Mouse (Mus musculus) heart, embryonic 14.5 days (tissue): Measurements from ENCODE around the gene Sec14l3. TPM values are rescaled to one million over a fixed set of nuclear protein-coding genes. Genes with fewer than 3 reads are reported as not detected.
"Not testable (repeated sequence)": the region's sequence is repeated elsewhere in the genome, so short reads cannot be mapped to it uniquely, and the experiment has no call there.

Experiments
- ATAC-seq: fragments of 200-750 bp; cut with Nextera tagmentation; 2 replicates; pipeline ENCODE4 v1.8.0; 2017; ENCODE audit warnings: low read depth, moderate TSS enrichment; ENCODE audit not compliant: insufficient number of reproducible peaks, insufficient read depth, low FRiP score
- H3K27ac ChIP-seq, 2 experiments: fragments of 200-500 bp in 1 of 2; fragments of 300-500 bp in 1 of 2; sonication (generic) in 1 of 2; replicated peaks in 1 of 2; 2 replicates each; pipeline ENCODE4 v1.5.1; 2012 to 2014; ENCODE audit warnings: low read depth in 2 of 2, low read length in 2 of 2, control low read depth in 1 of 2, mild to moderate bottlenecking in 1 of 2, mixed read lengths in 1 of 2; ENCODE audit not compliant: control insufficient read depth in 1 of 2, insufficient read depth in 1 of 2
- H3K27me3 ChIP-seq: fragments of 300-500 bp; sonication (generic); 2 replicates; pipeline ENCODE4 v1.6.1; 2014; ENCODE audit warnings: mild to moderate bottlenecking, low read length, control low read depth; ENCODE audit not compliant: control insufficient read depth, insufficient read depth
- H3K36me3 ChIP-seq: fragments of 300-500 bp; sonication (generic); 2 replicates; pipeline ENCODE4 v1.6.1; 2014; ENCODE audit warnings: mild to moderate bottlenecking, control low read depth, low read length, mixed read lengths; ENCODE audit not compliant: control insufficient read depth, insufficient read depth
- H3K4me1 ChIP-seq, 2 experiments: fragments of 200-500 bp in 1 of 2; fragments of 300-500 bp in 1 of 2; sonication (generic) in 1 of 2; 2 replicates each; pipeline ENCODE4 v1.6.1; 2012 to 2014; ENCODE audit warnings: low read length in 2 of 2, control low read depth in 1 of 2, mixed read lengths in 1 of 2; ENCODE audit not compliant: control insufficient read depth in 2 of 2, insufficient read depth in 2 of 2
- H3K4me2 ChIP-seq: fragments of 300-500 bp; sonication (generic); 2 replicates; pipeline ENCODE4 v1.6.1; 2014; ENCODE audit warnings: mild to moderate bottlenecking, low read length
- H3K4me3 ChIP-seq, 2 experiments: fragments of 200-500 bp in 1 of 2; fragments of 300-500 bp in 1 of 2; sonication (generic) in 1 of 2; 2 replicates each; pipeline ENCODE4 v1.5.1; 2012 to 2014; ENCODE audit warnings: low read length in 2 of 2, mild to moderate bottlenecking in 2 of 2, control low read depth in 1 of 2, low read depth in 1 of 2, moderate library complexity in 1 of 2; ENCODE audit not compliant: control insufficient read depth in 1 of 2, insufficient read depth in 1 of 2
- H3K9ac ChIP-seq: fragments of 300-500 bp; sonication (generic); 2 replicates; pipeline ENCODE4 v1.6.1; 2014; ENCODE audit warnings: mild to moderate bottlenecking, low read length
- H3K9me3 ChIP-seq: fragments of 300-500 bp; sonication (generic); 2 replicates; pipeline ENCODE4 v1.6.1; 2016; ENCODE audit warnings: low read length, control low read depth; ENCODE audit not compliant: control insufficient read depth
- WGBS: fragments of 180-500 bp; shearing (Covaris S2); extraction: QIAGEN DNeasy Blood & Tissue Kit; methylation state at CpG from one replicate; pipeline ENCODE4 v1.1.7; 2014; 5-methylcytosine and 5-hydroxymethylcytosine counted together
- polyA plus RNA-seq: library from polyadenylated mRNA; unstranded; fragments of >200 nt; fragmentation: Nextera tagmentation; extraction: Ambion mirVana; gene quantifications from 2 replicates; pipeline ENCODE4 v1.2.1, GENCODE M21; 2014

Gene Sec14l3
- polyA plus RNA-seq, result not detected in 2 replicates

- H3K9ac ChIP-seq, result no peak within 1 kb of the TSS
- no peaks in the 10 kb centered on the region for H3K36me3 ChIP-seq
- 0 out of 2 replicates have a peak, but pooled peaks cover 4% of the 10 kb centered on the region for H3K27me3 ChIP-seq
- no peaks in the 10 kb centered on the region for H3K9me3 ChIP-seq
- no peak for ATAC-seq
- H3K4me1 ChIP-seq, result no peaks in the 10 kb centered on the region
- WGBS, result 49% methylated on average over 5 of the region's 5 CpGs
- no peak within 1 kb of the TSS for H3K27ac ChIP-seq
- no peak within 1 kb of the TSS for H3K4me2 ChIP-seq
- H3K4me3 ChIP-seq, result no peak within 1 kb of the TSS
These were observed at the start of gene Sec14l3 for GRCm38 (mm10) chr11:4064627-4065122. Gene Sec14l3, plus strand, starts transcription at chr11:4064841.

- not testable (repeated sequence) for H3K9ac ChIP-seq, H3K4me3 ChIP-seq, H3K4me1 ChIP-seq, H3K27ac ChIP-seq, ATAC-seq, H3K4me2 ChIP-seq, H3K9me3 ChIP-seq, H3K27me3 ChIP-seq, H3K36me3 ChIP-seq
- WGBS, result 83% methylated on average over 14 of the region's 14 CpGs
These were observed 48.8 kb upstream of the Sec14l3 start for GRCm38 (mm10) chr11:4015796-4016195.

GRCm38 (mm10) chr11:4022111-4022510, 42.5 kb upstream of the Sec14l3 start:
- H3K4me3 ChIP-seq, H3K36me3 ChIP-seq, H3K4me1 ChIP-seq, H3K27me3 ChIP-seq, ATAC-seq, H3K9me3 ChIP-seq, H3K4me2 ChIP-seq, H3K27ac ChIP-seq, H3K9ac ChIP-seq: not testable (repeated sequence)
- WGBS, result 84% methylated on average over 13 of the region's 13 CpGs

GRCm38 (mm10) chr11:4023321-4023720, 41.3 kb upstream of the Sec14l3 start:
- no peak overlapping the region for H3K9ac ChIP-seq
- no peaks in the 10 kb centered on the region for H3K27me3 ChIP-seq
- no peak overlapping the region for H3K4me3 ChIP-seq
- no peaks in the 10 kb centered on the region for H3K36me3 ChIP-seq
- no peak for ATAC-seq
- no peaks in the 10 kb centered on the region for H3K9me3 ChIP-seq
- H3K4me2 ChIP-seq, result no peak overlapping the region
- H3K27ac ChIP-seq, result no peak overlapping the region
- no peaks in the 10 kb centered on the region for H3K4me1 ChIP-seq
- WGBS, result 51% methylated on average over 2 of the region's 2 CpGs

- no peak overlapping the region for H3K4me2 ChIP-seq
- H3K9ac ChIP-seq, result no peak overlapping the region
- no peaks in the 10 kb centered on the region for H3K9me3 ChIP-seq
- ATAC-seq, result no peak
- no peak overlapping the region for H3K27ac ChIP-seq
- H3K4me1 ChIP-seq, result no peaks in the 10 kb centered on the region
- no peaks in the 10 kb centered on the region for H3K36me3 ChIP-seq
- 57% methylated on average over 8 of the region's 8 CpGs for WGBS
- H3K27me3 ChIP-seq, result peaks cover 5% of the 10 kb centered on the region; the same call in 1 of the 2 replicates
- H3K4me3 ChIP-seq, result no peak overlapping the region
These were observed 37.6 kb upstream of the Sec14l3 start for GRCm38 (mm10) chr11:4027066-4027465.

- Histone ChIP-seq H3K9me3 (no peaks in the 10 kb centered on the region), H3K4me3 (no peak overlapping the region), H3K27ac (no peak overlapping the region), H3K27me3 (peaks cover 12% of the 10 kb centered on the region; the same call in 1 of the 2 replicates), H3K9ac (no peak overlapping the region), H3K36me3 (no peaks in the 10 kb centered on the region), H3K4me2 (no peak overlapping the region), H3K4me1 (no peaks in the 10 kb centered on the region)
- WGBS, result 64% methylated on average over 9 of the region's 9 CpGs
- no peak for ATAC-seq
These were observed 36.9 kb upstream of the Sec14l3 start for GRCm38 (mm10) chr11:4027561-4028334.

- Histone ChIP-seq H3K4me2 (no peak overlapping the region), H3K27me3 (peaks cover 13% of the 10 kb centered on the region; the same call in 1 of the 2 replicates), H3K36me3 (no peaks in the 10 kb centered on the region), H3K4me1 (no peaks in the 10 kb centered on the region), H3K27ac (no peak overlapping the region), H3K4me3 (no peak overlapping the region), H3K9ac (no peak overlapping the region), H3K9me3 (no peaks in the 10 kb centered on the region)
- 68% methylated on average over 4 of the region's 4 CpGs for WGBS
- ATAC-seq, result no peak
These were observed 35.3 kb upstream of the Sec14l3 start for GRCm38 (mm10) chr11:4029343-4029742.
